Mouse (Mus musculus) gastrocnemius, adult 2 months (tissue): ENCODE data around the gene Col2a1. TPM values are rescaled to one million over a fixed set of nuclear protein-coding genes. Genes with fewer than 3 reads are reported as not detected.

Source experiments
- DNase-seq: peaks from one replicate; pipeline ENCODE4 v3.0.0; 2022
- H3K27ac ChIP-seq: fragments of 200-600 bp; 2 replicates; pipeline ENCODE4 v1.8.1; 2022; ENCODE audit warnings: mild to moderate bottlenecking
- H3K4me3 ChIP-seq: fragments of 200-600 bp; 2 replicates; pipeline ENCODE4 v1.8.1; 2022; ENCODE audit warnings: mild to moderate bottlenecking, moderate library complexity
- CTCF ChIP-seq: fragments of 200-600 bp; IDR thresholded peaks from 2 replicates; pipeline ENCODE4 v1.8.1; 2022; ENCODE audit warnings: antibody characterized with exemption, mild to moderate bottlenecking, moderate library complexity
- intact Hi-C: fragments of 180-260 bp; cut with DNase I; formaldehyde crosslinking; loops from one replicate; pipeline ENCODE4 v1.15.1; 2025
- total RNA-seq, 2 experiments: library from RNA; stranded (reverse); gene quantifications; 2 replicates each; pipeline ENCODE4 v1.2.3; 2021

The Col2a1 gene
- total RNA-seq, 2 experiments from 2014 or later, result 1.1 to 1.5 TPM

DNA sequence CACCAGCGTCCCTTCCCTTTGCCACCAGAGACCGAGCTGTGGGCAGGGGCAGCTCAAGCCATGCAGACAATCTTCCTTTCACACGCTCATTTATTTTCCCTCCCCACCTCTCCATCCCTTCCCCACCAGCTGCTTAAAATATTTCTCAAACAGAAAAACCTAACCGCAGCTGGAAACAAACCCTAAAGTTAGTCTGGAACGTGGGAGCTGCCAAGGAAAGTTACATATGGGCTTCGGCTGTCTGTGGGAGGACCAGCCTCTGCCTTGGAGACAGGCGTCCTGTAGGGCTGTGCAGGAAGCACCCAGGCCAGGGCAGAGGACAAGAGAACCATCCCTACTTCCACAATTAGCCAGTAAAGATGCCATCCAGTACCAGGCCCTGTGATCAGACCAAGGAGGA lies 54.3 kb downstream of the Col2a1 start:
- no peak for TF ChIP-seq CTCF
- DNase-seq, result no peak
- intact Hi-C loops, result loop anchor here (5.0 kb wide), 4 partner anchors 78 to 233 kb away; no protein-coding TSS in a partner anchor
- H3K27ac ChIP-seq, result no peak overlapping the region
- no peak overlapping the region for H3K4me3 ChIP-seq

DNA sequence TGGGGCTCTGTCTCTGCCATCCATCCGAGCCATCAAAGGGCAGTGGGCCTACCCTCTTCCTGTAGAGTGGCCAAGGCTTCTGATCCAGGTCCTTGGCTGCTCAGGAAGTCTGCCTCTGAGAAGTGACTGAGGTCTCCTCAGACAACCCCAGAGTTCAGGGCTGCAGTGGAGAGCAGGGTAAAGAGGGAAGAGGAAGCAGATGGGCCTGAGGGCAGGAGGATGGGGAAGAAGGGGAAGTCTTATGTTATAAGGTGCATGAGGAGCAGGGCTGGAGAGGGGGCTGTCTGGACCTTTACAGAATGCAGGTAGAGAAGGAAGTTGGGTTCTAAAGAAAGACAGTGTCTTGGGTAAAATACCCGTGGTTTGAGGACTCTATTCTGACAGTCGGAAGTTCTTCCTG lies 54.8 kb downstream of the Col2a1 start:
- intact Hi-C loops, result loop anchor here (5.0 kb wide), 4 partner anchors 77 to 232 kb away; no protein-coding TSS in a partner anchor
- no peak for TF ChIP-seq CTCF
- DNase-seq, result no peak
- Histone ChIP-seq H3K27ac (no peak overlapping the region), H3K4me3 (no peak overlapping the region)

DNA sequence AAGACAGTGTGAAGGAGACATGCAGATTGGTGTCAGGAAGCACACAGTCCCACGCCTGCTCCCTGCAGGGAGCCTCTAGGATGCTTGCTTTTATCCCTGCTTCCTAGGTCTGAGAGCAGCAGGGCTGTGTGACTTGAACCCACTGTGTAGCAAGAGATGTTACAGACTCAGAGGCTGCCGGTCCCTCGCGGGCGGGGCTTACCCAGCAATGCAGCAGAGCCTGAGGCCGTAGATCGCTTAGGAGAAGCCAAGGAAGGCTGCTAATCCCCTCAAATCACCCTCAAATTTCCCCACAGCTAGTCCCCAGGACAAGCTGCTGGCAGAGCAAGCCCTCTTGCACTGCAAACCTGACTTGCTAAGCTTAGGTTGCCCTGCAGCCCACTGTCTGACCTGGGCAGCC lies 55.8 kb downstream of the Col2a1 start:
- no peak overlapping the region for H3K27ac ChIP-seq
- intact Hi-C loops, result no loop called here
- TF ChIP-seq CTCF, result no peak

DNA sequence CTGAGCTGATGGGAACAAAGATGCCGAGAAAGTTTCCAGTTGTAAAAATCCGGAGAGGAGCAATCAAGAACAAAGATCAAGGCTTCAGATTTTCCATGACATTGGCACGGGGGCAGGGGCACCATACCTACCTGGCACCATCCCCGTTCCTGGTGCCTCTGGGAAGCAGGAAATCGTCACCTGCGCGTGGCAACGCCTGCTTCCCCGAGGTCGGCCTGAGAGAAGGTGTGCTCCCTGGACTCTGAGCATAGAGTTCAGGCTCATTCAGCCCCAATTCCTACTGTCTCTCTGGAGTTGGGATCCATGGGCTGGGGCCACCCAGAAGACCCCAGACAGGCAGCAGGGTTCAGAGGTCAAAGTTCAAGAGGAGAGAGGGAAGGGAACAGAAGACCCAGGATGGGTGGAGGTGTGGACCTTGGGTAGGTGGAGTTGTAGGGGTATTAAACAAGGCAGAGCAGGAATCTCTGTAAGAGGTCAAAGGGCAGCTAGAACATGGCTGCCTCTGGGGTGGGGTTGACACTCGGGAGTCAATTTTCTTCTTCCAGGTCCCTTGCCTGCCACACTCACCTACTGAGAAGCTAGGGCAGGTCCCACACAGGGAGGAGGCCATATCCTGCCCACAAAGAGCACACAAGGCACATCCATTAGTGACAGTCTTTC lies 58.7 kb downstream of the Col2a1 start:
- intact Hi-C loops, result no loop called here
- Histone ChIP-seq H3K27ac (no peak overlapping the region), H3K4me3 (no peak overlapping the region)
- no peak for TF ChIP-seq CTCF
- DNase-seq, result no peak

More for the DNA sequence above, 55.8 kb downstream of the Col2a1 start:
- DNase-seq, result no peak
- H3K4me3 ChIP-seq, result no peak overlapping the region

DNA sequence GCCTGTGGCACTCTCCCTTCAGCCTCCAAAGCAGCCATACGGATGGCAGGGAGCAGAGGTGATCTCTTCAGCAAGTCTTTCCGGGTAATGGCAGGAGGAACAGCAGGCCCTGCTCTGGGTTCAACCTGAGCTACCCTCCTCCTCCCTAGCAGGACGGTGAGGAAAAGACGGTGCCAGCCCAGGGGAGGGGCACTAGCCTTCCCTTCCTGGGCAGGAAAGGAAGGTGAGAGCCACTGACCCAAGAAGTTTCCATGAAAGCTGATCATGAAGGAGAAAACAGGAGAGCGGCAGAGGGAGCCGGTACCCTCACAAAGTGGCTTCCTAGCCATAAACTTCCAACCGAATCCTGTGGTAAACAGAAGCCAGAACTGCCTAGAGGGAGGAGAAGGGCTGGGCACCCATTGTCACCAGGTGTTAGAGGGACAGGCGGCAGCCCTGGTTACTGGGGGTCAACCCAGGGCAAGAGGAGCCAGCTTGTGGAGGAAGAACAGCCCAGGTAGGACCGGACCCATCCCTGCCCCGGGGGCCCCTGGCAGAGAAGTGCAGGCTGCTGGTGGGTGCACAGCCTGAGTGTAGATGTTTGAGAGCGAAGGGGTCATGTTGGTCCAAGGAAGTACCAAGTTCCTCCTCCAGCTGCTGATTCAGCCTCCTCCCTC lies 59.4 kb downstream of the Col2a1 start:
- no peak for TF ChIP-seq CTCF
- no peak for DNase-seq
- Histone ChIP-seq H3K27ac (no peak overlapping the region), H3K4me3 (no peak overlapping the region)
- intact Hi-C loops, result no loop called here

DNA sequence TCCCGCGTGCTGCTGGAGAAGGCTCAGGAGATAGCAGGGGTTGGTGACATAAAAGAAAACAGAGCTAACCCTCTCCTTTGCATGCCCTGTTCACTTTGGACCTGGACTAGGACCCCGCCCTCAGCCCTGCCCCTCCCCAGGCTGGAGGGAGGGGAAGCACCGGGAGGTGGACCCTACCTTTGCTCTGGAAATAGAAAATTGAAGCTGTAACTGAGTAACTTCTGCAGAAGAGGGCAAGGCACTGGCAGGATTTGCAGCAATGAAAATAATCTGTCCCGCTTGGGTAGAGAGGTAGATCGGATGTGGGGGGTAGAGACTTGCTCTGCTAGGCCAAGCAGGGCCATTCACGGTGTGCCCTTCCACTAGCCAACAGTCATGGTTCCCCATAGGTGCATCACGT lies 61.1 kb downstream of the Col2a1 start:
- H3K27ac ChIP-seq, result no peak overlapping the region
- no peak for DNase-seq
- no peak overlapping the region for H3K4me3 ChIP-seq
- TF ChIP-seq CTCF, result no peak
- intact Hi-C loops, result no loop called here

DNA sequence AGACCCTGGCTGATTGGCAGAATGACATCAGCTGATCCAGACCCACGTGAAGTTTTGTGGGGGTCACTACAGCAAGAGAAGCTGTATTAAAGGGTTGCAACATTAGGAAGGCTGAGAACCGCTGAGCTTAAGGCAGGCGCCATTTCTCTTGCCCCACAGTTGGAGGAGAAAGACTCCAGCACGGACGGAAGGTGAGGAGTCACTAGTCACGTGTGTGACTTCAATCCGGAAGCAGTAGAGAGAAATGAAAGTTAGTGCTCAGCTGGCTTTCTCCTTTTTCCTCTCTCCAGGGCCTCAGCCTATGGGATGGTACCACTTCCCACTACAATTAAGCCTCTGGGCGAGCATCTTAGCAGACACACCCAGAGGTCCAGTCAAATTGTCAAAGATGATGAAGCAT lies 62.0 kb downstream of the Col2a1 start:
- DNase-seq, result no peak
- Histone ChIP-seq H3K4me3 (no peak overlapping the region), H3K27ac (no peak overlapping the region)
- intact Hi-C loops, result no loop called here
- TF ChIP-seq CTCF, result no peak

DNA sequence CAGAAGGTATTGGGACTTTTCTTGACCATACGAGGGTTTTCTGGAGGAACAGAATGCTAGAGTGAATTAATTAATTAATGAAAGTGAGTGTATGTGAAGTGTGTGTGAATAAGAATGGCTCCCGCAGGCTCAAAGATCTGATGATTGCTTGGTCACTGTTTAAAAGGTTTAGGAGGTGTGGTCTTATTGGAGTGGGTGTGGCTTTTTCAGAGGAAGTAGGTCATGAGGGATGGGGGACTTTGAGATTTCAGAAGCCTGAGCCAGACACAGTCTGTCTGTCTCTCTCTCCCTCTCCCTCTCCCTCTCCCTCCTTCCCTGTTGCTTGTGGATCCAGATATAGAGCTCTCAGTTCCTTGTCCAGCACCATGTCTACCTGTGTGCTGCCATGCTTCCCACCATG lies 63.2 kb downstream of the Col2a1 start:
- DNase-seq, result no peak
- H3K27ac ChIP-seq, result no peak overlapping the region
- intact Hi-C loops, result no loop called here
- no peak overlapping the region for H3K4me3 ChIP-seq
- TF ChIP-seq CTCF, result no peak

DNA sequence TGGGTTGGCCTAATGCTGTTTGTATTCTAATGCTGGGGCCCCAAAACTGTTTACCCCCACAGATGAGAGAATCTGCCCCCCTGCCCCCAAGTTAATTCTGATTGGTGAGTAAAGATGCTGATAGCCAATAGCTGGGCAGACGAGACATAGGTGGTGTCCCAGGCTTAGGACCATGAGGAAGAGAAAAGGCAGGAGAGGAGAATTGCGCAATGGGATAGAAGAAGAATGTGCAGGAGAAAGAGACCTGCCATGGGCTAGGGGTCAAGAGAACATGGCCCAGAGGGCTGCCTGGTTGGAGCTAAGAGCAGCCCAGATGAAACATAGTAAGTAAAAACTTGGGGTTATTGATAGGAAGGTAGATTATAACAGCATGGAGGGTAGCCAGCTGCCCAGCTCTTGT lies 64.4 kb downstream of the Col2a1 start:
- TF ChIP-seq CTCF, result no peak
- intact Hi-C loops, result no loop called here

DNA sequence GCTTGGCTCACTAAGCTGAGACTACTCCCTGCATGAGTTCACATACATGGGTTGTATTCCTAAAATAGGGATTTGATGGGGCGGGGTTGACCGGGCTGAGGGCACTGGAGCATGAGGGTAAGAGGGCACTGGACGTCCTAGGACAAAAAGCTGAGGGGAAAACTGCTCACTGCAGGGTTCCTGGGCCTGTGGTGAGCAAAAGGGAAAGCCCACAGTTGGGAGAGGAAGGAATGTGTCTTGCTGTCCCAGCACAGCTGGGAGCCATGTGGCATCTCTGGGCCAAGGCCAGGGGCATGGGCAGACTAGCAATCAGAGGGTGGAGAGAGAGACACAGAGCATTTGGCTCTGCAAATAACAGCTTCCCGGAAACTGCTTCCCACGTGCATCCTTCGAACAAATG lies 65.9 kb downstream of the Col2a1 start:
- no peak for TF ChIP-seq CTCF
- Histone ChIP-seq H3K27ac (no peak overlapping the region), H3K4me3 (no peak overlapping the region)
- no peak for DNase-seq
- intact Hi-C loops, result no loop called here

More for the DNA sequence above, 64.4 kb downstream of the Col2a1 start:
- no peak overlapping the region for H3K27ac ChIP-seq
- H3K4me3 ChIP-seq, result no peak overlapping the region
- no peak for DNase-seq

DNA sequence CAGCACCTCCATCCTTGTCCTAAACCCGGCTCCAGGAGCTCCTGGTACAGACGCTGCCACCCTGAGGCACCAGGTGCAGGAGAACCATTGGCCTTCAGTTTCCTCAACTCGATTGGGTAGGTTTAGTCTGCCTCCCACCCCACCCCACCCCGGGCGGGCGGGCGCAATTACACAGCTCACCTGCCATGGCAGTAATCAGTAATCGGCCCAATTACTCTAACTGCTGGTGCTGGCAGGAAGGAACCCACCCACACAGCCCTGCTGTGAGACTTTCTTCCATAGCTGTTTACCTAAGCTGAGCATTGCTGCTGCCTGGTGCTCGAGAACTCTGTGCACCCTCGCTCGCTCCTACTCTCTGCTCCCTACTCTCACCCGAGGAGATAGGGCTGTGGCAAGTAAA lies 72.1 kb downstream of the Col2a1 start:
- intact Hi-C loops, result no loop called here
- Histone ChIP-seq H3K4me3 (no peak overlapping the region), H3K27ac (no peak overlapping the region)
- TF ChIP-seq CTCF, result no peak
- no peak for DNase-seq

DNA sequence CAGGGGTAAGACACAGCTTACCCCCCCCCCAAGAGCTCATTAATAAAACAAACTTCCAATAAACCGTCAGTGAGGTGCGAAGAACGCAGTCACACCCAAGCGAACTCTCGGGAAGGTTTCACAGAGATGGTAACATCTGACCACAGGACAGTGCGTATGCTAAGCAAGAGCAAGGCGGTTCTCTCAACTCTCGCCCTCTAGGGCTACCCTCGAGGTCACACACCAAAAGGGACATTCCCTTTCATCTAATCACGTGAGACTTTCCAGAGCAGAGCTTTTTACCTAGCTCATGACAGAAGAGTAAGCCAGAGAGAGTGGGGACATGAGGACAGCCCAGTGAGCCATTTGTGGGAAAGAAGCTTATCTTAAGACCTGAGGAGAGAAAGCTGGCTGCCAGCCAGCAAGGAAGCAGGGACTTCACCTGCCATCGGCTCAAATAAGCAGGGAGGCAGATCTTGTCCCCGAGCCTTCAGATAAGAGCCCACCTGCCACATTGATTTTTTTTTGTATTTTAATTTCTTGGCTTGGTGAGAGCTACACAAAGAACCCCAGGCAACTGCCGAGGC lies 75.2 kb downstream of the Col2a1 start:
- no peak for TF ChIP-seq CTCF
- no peak for DNase-seq
- Histone ChIP-seq H3K4me3 (no peak overlapping the region), H3K27ac (no peak overlapping the region)
- intact Hi-C loops, result no loop called here

DNA sequence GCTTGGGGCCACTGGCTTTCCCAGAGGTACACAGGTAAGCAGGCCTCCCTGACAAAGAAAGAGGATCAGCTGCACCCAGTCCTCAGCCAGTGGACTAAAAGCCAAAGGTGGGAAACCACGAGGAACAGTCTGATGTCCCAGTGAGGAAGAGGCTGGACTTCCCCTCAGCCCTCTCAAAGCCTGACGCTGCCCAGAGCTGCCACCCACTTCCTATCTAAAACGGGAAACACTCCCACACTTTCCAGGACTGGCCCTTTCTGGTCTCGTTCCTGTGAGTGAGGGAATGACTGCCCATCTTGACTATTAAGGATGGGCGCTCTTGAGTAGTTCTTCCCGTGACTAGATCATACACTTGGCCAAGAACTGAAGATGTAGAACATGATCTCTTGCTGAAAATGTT lies 76.7 kb downstream of the Col2a1 start:
- TF ChIP-seq CTCF, result no peak
- Histone ChIP-seq H3K4me3 (no peak overlapping the region), H3K27ac (no peak overlapping the region)
- intact Hi-C loops, result no loop called here
- DNase-seq, result no peak

DNA sequence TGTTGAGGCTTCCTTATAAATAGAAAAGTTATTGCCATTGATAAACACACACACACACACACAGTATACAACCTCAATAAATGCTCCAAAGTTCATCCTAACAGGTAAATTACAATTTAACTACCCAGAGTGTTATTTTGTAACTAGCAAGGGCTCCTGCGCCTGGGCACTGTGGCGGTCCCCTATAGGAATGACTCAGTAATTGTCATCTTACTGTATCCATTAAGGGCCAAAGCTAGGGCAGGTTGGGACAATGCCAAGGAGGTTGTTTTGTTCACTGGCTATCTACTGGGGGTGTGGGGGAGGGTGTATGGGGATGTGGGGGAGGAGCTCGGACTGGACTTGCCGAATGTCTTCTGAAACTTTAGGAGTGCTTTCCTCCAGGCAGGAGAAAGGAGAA lies 77.5 kb downstream of the Col2a1 start:
- no peak for DNase-seq
- no peak for TF ChIP-seq CTCF
- intact Hi-C loops, result no loop called here
- no peak overlapping the region for H3K4me3 ChIP-seq
- H3K27ac ChIP-seq, result no peak overlapping the region

Other genes with a start within 250 kb of the Col2a1 start
- 10 to 100 TPM in 1 of 2 experiments, 1 to 10 TPM in 1; 9.8 to 13.6 TPM for gene Rapgef3, start 236.7 kb downstream of the Col2a1 start, total RNA-seq
- gene Slc48a1, start 226.2 kb downstream of the Col2a1 start, total RNA-seq, result 10 to 100 TPM; 44.5 to 47.1 TPM
- gene Hdac7, start 160.2 kb downstream of the Col2a1 start, total RNA-seq, result 10 to 100 TPM; 10.2 to 11.6 TPM
- gene Vdr, start 94.1 kb downstream of the Col2a1 start, total RNA-seq, result under 1 TPM in 1 of 2 experiments, not detected in 1; 0.14 TPM
- gene Tmem106c, start 40.5 kb downstream of the Col2a1 start, total RNA-seq, result 1 to 10 TPM; 4.9 to 7.3 TPM
- gene Pfkm, start 87.9 kb upstream of the Col2a1 start, total RNA-seq, result 1,000 to 10,000 TPM; 2,669 to 2,908 TPM
- gene Senp1, start 89.0 kb upstream of the Col2a1 start, total RNA-seq, result 1 to 10 TPM; 7.4 to 8.5 TPM
- 100 to 1,000 TPM in 1 of 2 experiments, 10 to 100 TPM in 1; 97.8 to 124 TPM for gene Asb8, start 160.9 kb upstream of the Col2a1 start, total RNA-seq
- gene Ccdc184, start 162.5 kb upstream of the Col2a1 start, total RNA-seq, result not detected
- not detected for gene Olfr288, start 190.8 kb upstream of the Col2a1 start, total RNA-seq
- gene Gm44579, start 216.3 kb upstream of the Col2a1 start, total RNA-seq, result not detected
- not detected for gene Olfr287, start 216.4 kb upstream of the Col2a1 start, total RNA-seq
- not detected for gene Olfr286, start 229.8 kb upstream of the Col2a1 start, total RNA-seq